Mouse (Mus musculus) heart, embryonic 12.5 days (tissue): ENCODE measurements around the gene Gfod1. TPM values are rescaled to one million over a fixed set of nuclear protein-coding genes. Genes with fewer than 3 reads are reported as not detected.
A peak's percentile ranks its signal among the peaks of the same experiment; 100 is the strongest.

Experiments used
- ATAC-seq: fragments of 200-750 bp; cut with Nextera tagmentation; 2 replicates; pipeline ENCODE4 v1.8.0; 2017; ENCODE audit warnings: moderate TSS enrichment, moderate library complexity; ENCODE audit not compliant: insufficient number of reproducible peaks, low FRiP score
- H3K27ac ChIP-seq: fragments of 300-500 bp; sonication (generic); 2 replicates; pipeline ENCODE4 v1.5.1; 2016; ENCODE audit warnings: mild to moderate bottlenecking, moderate library complexity; ENCODE audit not compliant: poor library complexity, severe bottlenecking
- H3K27me3 ChIP-seq: fragments of 300-500 bp; sonication (generic); replicated peaks from 2 replicates; pipeline ENCODE4 v1.6.1; 2016; ENCODE audit warnings: mild to moderate bottlenecking, moderate library complexity
- H3K36me3 ChIP-seq: fragments of 300-500 bp; sonication (generic); 2 replicates; pipeline ENCODE4 v1.6.1; 2016; ENCODE audit warnings: mild to moderate bottlenecking, moderate library complexity
- H3K4me1 ChIP-seq: fragments of 300-500 bp; sonication (generic); replicated peaks from 2 replicates; pipeline ENCODE4 v1.6.1; 2016; ENCODE audit warnings: mild to moderate bottlenecking
- H3K4me2 ChIP-seq: fragments of 300-500 bp; sonication (generic); 2 replicates; pipeline ENCODE4 v1.6.1; 2016; ENCODE audit warnings: mild to moderate bottlenecking, moderate library complexity
- H3K4me3 ChIP-seq: fragments of 300-500 bp; sonication (generic); 2 replicates; pipeline ENCODE4 v1.5.1; 2016; ENCODE audit warnings: mild to moderate bottlenecking
- H3K9ac ChIP-seq: fragments of 300-500 bp; sonication (generic); 2 replicates; pipeline ENCODE4 v1.6.1; 2016; ENCODE audit warnings: mild to moderate bottlenecking, moderate library complexity
- H3K9me3 ChIP-seq: fragments of 300-500 bp; sonication (generic); replicated peaks from 2 replicates; pipeline ENCODE4 v1.6.1; 2016; ENCODE audit warnings: mild to moderate bottlenecking, moderate library complexity
- WGBS: fragments of 180-500 bp; shearing (Covaris S2); methylation state at CpG from one replicate; pipeline ENCODE4 v1.1.7; 2016; 5-methylcytosine and 5-hydroxymethylcytosine counted together
- polyA plus RNA-seq: library from polyadenylated mRNA; unstranded; fragments of >200 nt; fragmentation: Nextera tagmentation; extraction: Ambion mirVana; gene quantifications from 2 replicates; pipeline ENCODE4 v1.2.1, GENCODE M21; 2016

Gene Gfod1
- polyA plus RNA-seq, 1 experiment from 2014 or later: 0.98 TPM

DNA sequence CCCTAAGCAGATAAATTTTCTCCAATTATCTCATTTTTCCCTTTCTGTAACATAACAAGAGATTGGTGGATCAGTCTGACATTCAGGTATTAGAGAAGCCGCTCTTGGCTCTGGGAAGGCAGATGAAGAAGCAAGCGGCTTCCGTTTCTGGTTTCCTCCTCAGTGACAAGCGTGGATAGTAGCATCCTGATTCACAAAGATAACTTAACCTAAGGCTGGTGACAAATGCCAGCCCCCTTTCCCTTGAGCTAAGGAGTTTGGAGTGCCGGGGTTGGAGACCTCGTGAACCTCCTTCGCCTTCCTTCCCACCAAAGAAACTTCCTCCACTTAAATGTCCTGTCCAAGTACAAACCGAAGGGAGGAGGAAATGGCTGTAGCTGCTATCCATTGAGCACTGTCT lies 86.9 kb downstream of the Gfod1 start:
- Histone ChIP-seq H3K4me3 (no peak overlapping the region), H3K9me3 (no peaks in the 10 kb centered on the region), H3K27ac (no peak overlapping the region), H3K27me3 (no peaks in the 10 kb centered on the region), H3K36me3 (no peaks in the 10 kb centered on the region), H3K4me2 (no peak overlapping the region), H3K9ac (no peak overlapping the region), H3K4me1 (peaks cover 42% of the 10 kb centered on the region)
- ATAC-seq: no peak
- WGBS: 65% methylated on average over 8 of the region's 8 CpGs

DNA sequence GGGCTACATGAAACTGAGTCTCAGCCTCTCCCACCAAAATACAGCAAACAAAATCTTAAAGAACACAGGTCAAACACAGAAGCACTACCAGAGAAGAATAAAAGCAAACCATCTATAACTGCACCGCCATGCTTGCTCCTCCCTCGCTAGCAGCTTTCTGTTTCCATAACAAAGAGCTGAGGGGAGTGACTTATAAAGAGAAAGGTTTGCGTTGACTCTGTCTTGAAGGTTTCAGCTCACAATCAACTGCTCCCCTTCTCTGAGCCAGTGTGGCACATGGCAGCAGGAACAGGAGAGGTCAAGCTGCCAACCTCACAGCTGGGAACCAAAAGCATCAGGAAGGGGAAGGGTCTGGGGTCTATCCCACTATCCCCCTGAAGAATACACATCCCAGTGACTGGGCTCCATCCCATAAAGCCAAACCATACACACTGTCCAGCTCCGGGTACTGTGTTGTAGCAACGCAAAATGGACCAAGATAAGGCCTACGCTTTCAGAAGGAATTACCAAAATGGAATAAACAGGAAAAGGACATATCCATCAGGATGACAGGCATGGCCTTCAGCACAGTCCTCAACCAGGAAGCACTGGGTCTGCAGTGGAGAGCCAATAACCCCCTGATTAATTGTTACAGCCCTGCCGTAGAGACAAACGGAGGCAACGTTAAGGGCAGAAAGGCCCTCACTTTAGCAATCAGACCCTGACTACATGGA lies 87.8 kb downstream of the Gfod1 start:
- Histone ChIP-seq H3K36me3 (no peaks in the 10 kb centered on the region), H3K4me2 (no peak overlapping the region), H3K9ac (no peak overlapping the region), H3K27ac (no peak overlapping the region), H3K4me3 (no peak overlapping the region), H3K4me1 (peaks cover 47% of the 10 kb centered on the region), H3K9me3 (no peaks in the 10 kb centered on the region), H3K27me3 (no peaks in the 10 kb centered on the region)
- ATAC-seq: no peak
- WGBS: 70% methylated on average over 9 of the region's 9 CpGs

DNA sequence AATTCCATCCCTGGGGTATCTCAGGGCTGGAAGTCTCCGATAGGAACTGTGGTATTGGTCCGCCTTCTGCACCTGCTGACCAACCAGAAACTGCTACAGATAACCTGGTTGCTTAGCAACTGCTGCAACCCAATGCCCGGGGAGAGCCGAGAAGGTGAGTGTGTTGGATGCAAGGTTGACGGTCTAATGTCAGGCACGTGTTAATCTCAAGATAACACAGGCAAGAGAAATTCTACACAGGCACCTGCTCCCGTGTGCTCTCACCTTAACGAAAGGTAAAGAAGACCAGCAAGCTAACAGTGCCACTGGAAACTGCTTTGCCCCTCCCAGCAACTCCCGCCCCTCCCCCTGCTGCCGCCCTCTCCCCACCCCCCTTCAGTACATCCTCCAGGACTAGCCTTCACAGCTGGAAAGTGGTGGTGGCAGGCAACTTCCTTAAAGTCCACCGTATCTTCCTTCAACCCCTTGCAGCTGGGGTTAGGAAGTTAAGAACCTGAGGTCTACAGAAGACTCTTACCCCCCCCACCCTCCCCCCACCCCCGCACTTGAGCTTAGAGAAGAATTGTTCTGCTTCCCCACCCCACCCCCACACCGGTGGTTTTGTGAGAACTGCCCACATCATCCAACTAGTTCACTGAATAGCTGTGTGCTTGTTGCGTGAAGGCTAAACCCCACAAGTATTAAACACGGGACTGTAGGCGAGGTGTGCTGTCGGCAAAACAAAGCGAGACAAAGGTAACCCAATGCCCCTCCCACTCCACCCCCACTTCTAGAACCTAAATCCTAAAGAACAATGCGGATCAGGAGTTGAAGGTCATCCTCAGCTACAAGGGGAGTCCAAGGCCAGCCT lies 88.6 kb downstream of the Gfod1 start:
- Histone ChIP-seq H3K9ac (no peak overlapping the region), H3K4me2 (peak overlapping the region; percentile 46), H3K36me3 (no peaks in the 10 kb centered on the region), H3K4me1 (peaks cover 47% of the 10 kb centered on the region), H3K27me3 (no peaks in the 10 kb centered on the region), H3K4me3 (no peak overlapping the region), H3K27ac (no peak overlapping the region), H3K9me3 (no peaks in the 10 kb centered on the region)
- 23% methylated on average over 19 of the region's 19 CpGs for WGBS
- peak; percentile 27; the same call in 1 of the 2 replicates for ATAC-seq

DNA sequence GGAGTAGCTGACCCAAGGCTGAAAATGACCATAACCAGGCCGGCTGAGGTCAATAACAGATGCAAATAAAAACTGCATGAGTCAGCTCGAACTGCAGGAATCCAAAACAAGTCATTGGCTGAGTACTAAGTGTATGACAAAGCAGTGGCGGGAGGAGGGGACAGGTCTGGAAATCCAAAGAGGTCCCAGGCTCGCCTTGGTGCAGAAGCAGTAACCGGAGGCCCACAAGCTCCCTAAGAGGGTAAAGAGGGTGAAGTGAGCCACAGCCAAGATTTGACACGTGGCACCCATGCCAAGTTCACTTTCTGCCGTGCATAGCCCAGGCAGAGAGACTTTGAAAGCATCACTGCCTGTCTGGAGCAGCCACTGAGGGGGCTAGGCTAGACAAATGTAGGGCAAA lies 91.6 kb downstream of the Gfod1 start:
- Histone ChIP-seq H3K36me3 (no peaks in the 10 kb centered on the region), H3K27ac (no peak overlapping the region), H3K4me1 (peaks cover 44% of the 10 kb centered on the region), H3K9me3 (0 out of 2 replicates have a peak, but pooled peaks cover 3% of the 10 kb centered on the region), H3K4me3 (no peak overlapping the region), H3K4me2 (no peak overlapping the region), H3K9ac (no peak overlapping the region), H3K27me3 (no peaks in the 10 kb centered on the region)
- 53% methylated on average over 7 of the region's 7 CpGs for WGBS
- no peak for ATAC-seq

DNA sequence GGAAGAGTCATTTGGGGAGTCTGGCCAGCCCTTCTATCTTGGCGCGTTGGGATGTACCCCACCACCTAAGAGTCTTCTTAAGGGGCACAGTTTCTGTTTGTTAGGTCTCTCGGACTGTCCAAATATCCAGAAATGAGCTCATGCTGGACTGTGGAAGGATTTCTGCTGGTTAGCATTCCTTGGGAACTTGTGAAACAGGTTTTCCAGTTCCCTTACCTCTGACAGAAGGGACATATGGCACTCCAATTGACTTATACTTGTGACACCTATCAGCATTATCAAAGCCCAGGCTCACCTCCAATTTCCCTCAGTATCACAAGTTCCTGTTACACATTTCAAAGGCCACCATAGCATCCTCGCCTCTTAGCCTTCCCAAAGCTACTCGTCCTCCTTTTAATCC lies 93.0 kb downstream of the Gfod1 start:
- ATAC-seq: no peak
- Histone ChIP-seq H3K4me2 (no peak overlapping the region), H3K27ac (no peak overlapping the region), H3K27me3 (no peaks in the 10 kb centered on the region), H3K4me3 (no peak overlapping the region), H3K9ac (no peak overlapping the region), H3K36me3 (no peaks in the 10 kb centered on the region), H3K4me1 (peaks cover 43% of the 10 kb centered on the region), H3K9me3 (0 out of 2 replicates have a peak, but pooled peaks cover 3% of the 10 kb centered on the region)
- WGBS: 80% methylated on average over 5 of the region's 5 CpGs

DNA sequence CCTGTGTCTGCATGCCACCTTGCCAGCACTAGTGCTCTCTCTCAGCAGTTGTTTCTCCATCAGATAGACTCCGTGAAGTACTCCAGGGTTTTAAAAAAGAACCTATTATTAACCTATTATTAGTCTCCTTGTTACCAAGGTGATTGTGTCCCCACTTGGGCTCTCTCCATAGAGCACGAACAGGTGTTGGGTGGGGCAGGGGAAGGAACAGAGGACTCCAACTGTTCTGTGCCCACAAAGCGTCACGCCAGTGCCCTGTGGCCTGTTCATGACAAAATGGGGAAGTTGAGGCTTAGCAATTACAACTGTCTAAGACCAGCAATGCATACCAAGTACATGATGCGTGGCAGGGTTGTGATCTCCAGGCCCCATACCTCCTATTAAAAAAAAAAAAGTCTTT lies 94.4 kb downstream of the Gfod1 start:
- H3K36me3 ChIP-seq: no peaks in the 10 kb centered on the region
- no peak overlapping the region for H3K9ac ChIP-seq
- 0 out of 2 replicates have a peak, but pooled peaks cover 3% of the 10 kb centered on the region for H3K9me3 ChIP-seq
- WGBS: 76% methylated on average over 5 of the region's 5 CpGs
- H3K4me2 ChIP-seq: no peak overlapping the region
- no peak for ATAC-seq
- no peak overlapping the region for H3K27ac ChIP-seq
- no peaks in the 10 kb centered on the region for H3K27me3 ChIP-seq
- no peak overlapping the region for H3K4me3 ChIP-seq
- peaks cover 35% of the 10 kb centered on the region for H3K4me1 ChIP-seq

DNA sequence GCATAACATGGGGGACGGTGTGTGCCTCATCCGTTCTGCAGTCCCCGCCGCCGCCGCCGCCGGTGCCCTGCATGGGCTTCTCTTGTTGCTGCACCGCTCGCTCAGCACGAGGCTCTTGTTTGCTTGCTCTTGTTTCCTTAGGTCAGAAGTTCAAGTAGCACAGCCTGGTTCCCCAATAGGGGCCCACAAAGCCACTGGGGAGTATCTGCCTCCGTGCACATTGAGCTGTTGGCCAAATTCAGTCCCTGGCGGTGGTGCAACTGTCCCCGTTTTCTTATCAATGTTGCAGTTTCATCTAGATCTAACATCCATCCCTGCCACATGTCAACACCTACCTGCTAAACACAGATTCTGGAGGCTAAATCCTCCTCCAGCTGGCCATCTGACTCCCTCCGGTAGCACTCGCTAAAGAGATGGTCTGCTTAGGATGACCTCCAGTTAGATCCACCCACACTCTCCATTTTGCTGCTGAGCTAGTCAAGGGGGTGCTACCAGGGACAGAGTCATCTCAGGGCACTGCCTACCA lies 95.0 kb downstream of the Gfod1 start:
- Histone ChIP-seq H3K36me3 (no peaks in the 10 kb centered on the region), H3K9me3 (0 out of 2 replicates have a peak, but pooled peaks cover 3% of the 10 kb centered on the region), H3K27ac (no peak overlapping the region), H3K9ac (0 out of 2 replicates have a peak overlapping the region, but pooled peaks have one; percentile 16), H3K4me1 (peaks cover 38% of the 10 kb centered on the region), H3K4me3 (no peak overlapping the region), H3K4me2 (no peak overlapping the region), H3K27me3 (no peaks in the 10 kb centered on the region)
- no peak for ATAC-seq
- WGBS: 56% methylated on average over 16 of the region's 16 CpGs

DNA sequence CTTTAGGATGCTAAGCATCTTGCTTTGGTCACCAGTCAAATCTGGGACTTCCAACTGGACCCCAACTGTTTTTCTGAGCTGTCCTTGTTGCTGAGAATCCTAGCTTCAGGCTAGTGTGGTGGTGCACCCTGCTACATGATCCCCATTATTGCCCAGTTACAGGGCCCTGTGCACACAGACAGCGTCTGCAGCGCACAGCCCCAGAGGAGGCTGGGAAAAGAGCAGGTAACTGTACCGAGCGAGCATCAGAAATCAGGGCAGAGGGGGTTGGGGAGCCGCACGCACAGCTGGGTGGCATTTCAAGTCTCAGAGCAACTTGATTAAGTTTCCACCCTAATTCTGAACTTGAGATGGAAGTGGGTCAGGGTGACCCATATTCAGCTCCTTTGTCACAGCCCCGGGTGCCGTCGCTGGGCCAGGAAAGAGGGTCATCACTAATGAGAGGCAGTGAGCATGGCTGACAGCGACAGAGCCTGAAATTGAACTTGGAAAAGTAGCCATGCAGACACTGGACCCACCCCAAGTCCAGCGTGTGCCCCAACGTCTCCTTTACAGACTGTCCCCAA lies 97.8 kb downstream of the Gfod1 start:
- H3K27me3 ChIP-seq: no peaks in the 10 kb centered on the region
- no peak for ATAC-seq
- 0 out of 2 replicates have a peak, but pooled peaks cover 3% of the 10 kb centered on the region for H3K9me3 ChIP-seq
- H3K27ac ChIP-seq: no peak overlapping the region
- WGBS: 83% methylated on average over 12 of the region's 12 CpGs
- no peak overlapping the region for H3K4me2 ChIP-seq
- no peak overlapping the region for H3K9ac ChIP-seq
- H3K4me3 ChIP-seq: no peak overlapping the region
- peaks cover 36% of the 10 kb centered on the region for H3K4me1 ChIP-seq
- no peaks in the 10 kb centered on the region for H3K36me3 ChIP-seq

DNA sequence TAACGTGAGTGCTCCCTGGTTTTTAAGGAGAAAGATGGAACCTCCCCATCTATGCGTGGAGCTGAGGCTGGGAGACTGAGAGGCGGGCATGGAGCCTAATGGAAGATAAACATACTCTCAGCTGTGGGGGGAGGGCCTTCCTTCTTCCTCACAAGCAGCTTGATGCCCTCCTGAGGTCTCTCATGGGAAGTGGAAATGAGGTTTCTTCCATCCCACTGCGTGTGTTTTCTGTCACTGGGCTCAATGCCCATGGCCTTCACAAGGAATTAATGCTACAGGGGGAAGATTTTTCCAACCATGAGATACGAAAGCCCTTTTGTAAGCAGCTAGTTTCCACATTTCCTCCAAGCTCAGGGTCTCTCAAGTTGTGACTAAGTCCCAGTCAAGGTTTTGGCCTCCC lies 100.3 kb downstream of the Gfod1 start:
- WGBS: 42% methylated on average over 5 of the region's 5 CpGs

DNA sequence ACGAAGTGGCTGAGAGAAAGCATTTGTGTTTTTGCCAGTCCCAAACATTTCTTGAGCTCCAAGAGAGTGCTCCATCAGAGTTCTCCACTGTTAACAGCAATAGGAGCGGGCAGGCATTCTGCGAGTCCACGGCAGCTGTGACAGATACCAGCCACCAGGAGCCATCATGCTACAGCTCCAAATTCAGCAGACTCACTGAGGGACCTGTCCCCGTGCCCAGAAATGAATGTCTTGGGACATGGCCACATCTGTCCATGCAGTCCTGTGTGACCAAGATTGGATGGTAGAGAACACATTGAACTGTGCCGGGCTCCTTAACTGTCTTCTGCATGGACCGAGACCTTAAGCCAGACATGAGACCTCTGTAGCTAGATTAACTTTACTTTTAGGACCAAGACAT lies 100.7 kb downstream of the Gfod1 start:
- Histone ChIP-seq H3K9me3 (0 out of 2 replicates have a peak, but pooled peaks cover 3% of the 10 kb centered on the region), H3K36me3 (0 out of 2 replicates have a peak, but pooled peaks cover 7% of the 10 kb centered on the region), H3K27ac (no peak overlapping the region), H3K4me3 (no peak overlapping the region), H3K9ac (no peak overlapping the region), H3K4me2 (no peak overlapping the region), H3K27me3 (0 out of 2 replicates have a peak, but pooled peaks cover 7% of the 10 kb centered on the region), H3K4me1 (peaks cover 29% of the 10 kb centered on the region)
- 61% methylated on average over 7 of the region's 7 CpGs for WGBS
- ATAC-seq: no peak

More for the DNA sequence above, 100.3 kb downstream of the Gfod1 start:
- Histone ChIP-seq H3K4me2 (no peak overlapping the region), H3K27ac (no peak overlapping the region), H3K27me3 (0 out of 2 replicates have a peak, but pooled peaks cover 3% of the 10 kb centered on the region), H3K36me3 (0 out of 2 replicates have a peak, but pooled peaks cover 7% of the 10 kb centered on the region), H3K4me3 (no peak overlapping the region), H3K4me1 (peaks cover 30% of the 10 kb centered on the region), H3K9ac (no peak overlapping the region), H3K9me3 (0 out of 2 replicates have a peak, but pooled peaks cover 3% of the 10 kb centered on the region)
- no peak for ATAC-seq
